Mouse (Mus musculus) yolk sac, embryonic 10.5 days (tissue): ENCODE results near the gene Rbm4.
"Not testable (repeated sequence)": the region's sequence is repeated elsewhere in the genome, so short reads cannot be mapped to it uniquely, and the experiment has no call there.

ENCODE experiments used
- DNase-seq: peaks from one replicate; pipeline ENCODE4 v3.0.0-alpha.2; 2017; ENCODE audit warnings: low spot score

The Rbm4 gene

DNA sequence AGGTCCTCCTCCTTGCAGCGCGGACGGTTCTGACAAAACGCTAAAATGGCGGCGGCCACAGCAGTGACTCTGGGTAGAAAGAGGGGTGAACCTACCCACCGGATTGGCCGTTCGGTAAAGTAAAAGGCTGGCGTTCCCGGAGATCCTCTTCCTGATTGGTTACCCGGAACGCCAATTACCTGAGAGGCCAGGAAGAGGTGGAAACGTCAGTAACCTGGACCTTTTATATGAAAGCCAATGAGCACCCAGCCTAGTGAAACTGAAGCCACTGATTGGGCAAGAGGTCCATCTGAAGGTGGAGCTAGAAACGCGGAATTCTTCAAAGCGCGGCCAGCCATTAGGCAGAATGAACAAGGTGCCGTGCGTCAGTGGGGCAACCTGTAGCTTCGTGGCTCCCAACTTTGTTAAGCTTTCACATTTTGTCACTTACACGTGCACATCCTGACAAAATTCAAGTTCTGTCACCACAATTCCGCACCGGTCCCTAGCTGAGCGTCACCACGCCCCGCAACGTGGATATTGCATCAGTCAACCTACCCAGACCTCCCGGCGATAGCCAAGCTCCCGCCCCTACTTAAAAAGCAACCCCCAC is at the start of gene Rbm4:
Gene Rbm4 (minus strand): TSS at position 71 of the 592 bp plus-strand sequence.
- peak; percentile 98 for DNase-seq

DNA sequence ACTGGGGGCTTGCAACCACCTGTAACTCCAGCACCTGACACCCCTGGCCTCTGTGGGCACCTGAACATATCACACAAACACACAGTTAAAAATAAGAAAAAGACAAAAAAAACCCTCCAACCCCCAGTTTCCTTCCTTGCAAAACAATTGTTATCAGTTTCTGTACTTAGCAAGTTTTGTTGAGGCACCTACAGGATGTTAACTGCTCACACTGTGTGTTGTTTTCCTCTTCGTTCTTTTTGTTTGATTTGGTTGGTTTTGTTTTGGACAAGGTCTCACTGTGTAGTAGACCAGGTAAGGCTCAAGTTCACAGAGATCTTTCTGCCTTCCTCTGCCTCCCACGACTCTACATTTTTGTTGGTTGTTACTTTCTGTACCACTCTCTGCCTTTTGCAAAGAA is 48.9 kb upstream of the Rbm4 start:
- no peak for DNase-seq

GRCm38 (mm10) chr19:4840848-4841247 is 47.1 kb upstream of the Rbm4 start:
- no peak for DNase-seq

GRCm38 (mm10) chr19:4839149-4839548 is 45.4 kb upstream of the Rbm4 start, which contains the start of the genes Ccs and Ccdc87:
Gene Ccs (minus strand): TSS chr19:4839332.
Gene Ccdc87 (plus strand): TSS chr19:4839366.
- DNase-seq: peak; percentile 94

GRCm38 (mm10) chr19:4838526-4839140 is 44.9 kb upstream of the Rbm4 start:
- DNase-seq: peak; percentile 27

GRCm38 (mm10) chr19:4837049-4837448 is 43.3 kb upstream of the Rbm4 start:
- DNase-seq: no peak

DNA sequence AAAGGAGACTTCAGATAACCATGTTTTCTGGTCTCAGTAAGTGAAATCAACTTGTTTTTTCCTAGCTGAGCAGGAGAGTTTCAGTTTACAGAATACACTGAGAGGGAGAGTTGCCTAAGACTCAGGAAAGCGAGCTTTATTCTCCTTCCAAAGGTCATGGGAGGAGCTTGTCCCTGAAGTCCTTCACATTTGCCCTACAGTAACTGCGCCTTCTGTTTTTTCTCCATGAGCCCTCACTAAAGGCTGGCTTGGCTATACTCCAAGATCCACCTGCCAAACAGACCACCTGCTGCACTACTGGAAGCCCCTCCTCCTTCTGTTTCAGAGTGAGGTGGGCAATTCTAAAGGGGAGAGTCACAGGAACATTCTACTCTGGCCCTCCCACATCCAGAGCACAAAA is 42.4 kb upstream of the Rbm4 start:
- DNase-seq: peak; percentile 61

DNA sequence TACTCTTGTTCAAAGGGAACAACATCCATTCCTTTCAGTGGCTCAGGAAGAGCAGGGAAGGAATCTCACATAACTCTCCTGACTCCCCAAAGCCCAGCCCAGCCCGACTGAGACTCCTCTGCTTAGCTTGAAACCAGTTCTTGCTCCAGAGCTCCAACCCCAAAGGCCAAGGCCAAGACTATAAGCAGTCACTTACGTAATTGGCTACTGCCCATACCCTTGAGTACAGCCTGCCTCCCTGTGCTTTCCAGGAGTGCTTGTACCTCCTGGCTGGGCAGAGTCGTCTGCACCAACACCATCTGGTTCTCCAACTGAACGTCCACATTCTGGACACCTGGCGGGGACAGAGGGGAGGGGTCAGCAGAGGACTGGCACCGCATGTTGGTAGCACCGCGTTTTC is 40.3 kb upstream of the Rbm4 start:
- DNase-seq: no peak

GRCm38 (mm10) chr19:4829156-4829555 is 35.5 kb upstream of the Rbm4 start:
- DNase-seq: no peak

DNA sequence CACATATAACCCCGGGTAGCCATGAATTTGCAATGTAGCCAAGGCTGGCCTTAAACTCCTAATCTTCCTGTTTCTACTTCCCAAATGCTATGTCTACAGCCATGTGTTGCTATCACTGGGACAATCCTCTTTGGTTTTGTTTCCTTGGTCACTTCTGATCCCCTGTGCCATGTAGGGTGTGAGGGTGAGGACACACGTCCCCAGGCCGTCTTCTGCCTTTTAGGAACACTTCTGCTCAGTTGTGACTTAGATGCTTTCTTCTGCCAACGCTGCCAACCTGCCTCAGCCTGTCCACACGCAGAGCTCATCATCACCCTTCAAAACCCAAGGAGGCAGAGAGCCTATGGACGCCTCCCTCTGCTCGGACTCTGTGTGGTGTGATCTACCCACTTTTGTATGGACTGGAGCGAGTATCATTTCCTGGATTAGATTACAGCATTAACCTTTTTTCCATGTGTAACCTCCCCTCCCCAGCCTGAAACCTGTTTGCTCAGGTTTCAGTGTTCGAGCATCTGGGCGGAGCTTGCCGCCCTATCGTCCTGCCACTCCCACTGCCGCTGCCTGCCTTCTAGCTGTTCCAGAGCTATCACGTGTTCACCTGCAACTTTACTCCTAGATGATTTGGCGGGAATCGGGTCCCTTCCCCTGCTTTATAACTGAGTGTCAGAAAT is 34.9 kb upstream of the Rbm4 start:
- DNase-seq: peak; percentile 56

GRCm38 (mm10) chr19:4820678-4821303 is 27.1 kb upstream of the Rbm4 start:
- peak; percentile 87 for DNase-seq

GRCm38 (mm10) chr19:4817182-4817835 is 23.6 kb upstream of the Rbm4 start:
- peak; percentile 85 for DNase-seq

- DNase-seq: no peak
These were observed 19.3 kb upstream of the Rbm4 start for GRCm38 (mm10) chr19:4813015-4813414.

GRCm38 (mm10) chr19:4812334-4812949 is 18.7 kb upstream of the Rbm4 start:
- not testable (repeated sequence) for DNase-seq

DNA sequence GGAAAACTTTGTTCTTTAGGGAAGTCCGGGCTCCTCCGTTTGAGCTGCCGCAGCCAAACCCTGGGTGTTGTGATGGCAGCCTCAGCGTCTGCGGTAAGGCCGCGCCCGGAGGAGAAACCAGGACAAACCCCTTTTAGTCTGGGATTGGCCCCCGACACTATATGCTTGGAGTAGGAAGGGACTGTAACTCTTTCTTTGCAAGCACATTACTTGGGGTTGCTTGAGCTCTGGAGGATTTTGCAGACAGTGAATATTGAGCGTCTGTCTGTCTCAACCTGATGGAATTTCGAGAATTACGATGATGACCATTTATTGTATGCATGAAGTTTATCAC is 18.2 kb upstream of the Rbm4 start:
- DNase-seq: no peak

DNA sequence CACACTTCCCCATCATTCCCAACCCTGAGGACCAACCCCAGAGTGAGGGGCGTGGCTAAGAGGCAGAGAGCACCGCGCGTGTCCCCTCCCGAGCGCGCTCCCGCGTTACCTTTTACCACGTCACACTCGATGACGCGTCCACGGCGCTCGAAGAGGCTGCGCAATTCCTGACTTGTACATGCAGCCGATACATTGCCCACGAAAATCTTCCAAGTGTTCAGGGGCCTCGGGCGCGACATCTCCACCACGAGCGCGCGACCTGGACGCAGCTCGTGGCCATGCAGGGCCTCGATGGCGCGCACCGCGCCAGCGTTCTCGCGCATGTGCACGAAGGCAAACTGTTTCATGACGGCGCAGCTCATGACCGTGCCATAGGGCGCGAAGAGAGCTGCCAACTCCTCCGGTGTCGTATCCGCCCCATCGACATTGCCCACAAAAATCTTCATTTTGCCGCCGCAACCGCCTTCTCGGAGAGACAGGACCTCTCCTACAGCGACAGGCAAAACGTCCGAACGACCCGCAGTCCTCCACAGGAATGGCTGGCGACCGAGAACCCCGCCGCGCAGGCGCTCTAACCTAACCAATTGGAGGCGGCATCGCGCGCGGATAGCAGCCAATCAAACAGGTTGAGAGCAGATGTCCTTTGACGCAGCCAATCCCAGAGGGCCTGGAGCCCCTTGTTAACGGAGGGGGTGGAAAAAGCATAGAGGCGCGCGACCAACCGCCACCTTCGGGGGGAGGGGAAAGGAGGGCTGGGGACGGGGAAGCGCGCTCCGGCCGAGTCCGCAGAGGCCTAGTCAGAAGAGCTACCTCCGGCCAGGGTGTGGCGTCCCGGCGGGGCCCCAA is 17.6 kb upstream of the Rbm4 start, which contains the start of the genes Gm21992 and Rbm14:
Gene Gm21992 (minus strand): TSS at position 550 of the 846 bp plus-strand sequence.
Gene Rbm14 (minus strand): TSS at position 572 of the 846 bp plus-strand sequence.
- peak; percentile 99 for DNase-seq

GRCm38 (mm10) chr19:4810746-4811062 is 17.0 kb upstream of the Rbm4 start:
- no peak for DNase-seq

DNA sequence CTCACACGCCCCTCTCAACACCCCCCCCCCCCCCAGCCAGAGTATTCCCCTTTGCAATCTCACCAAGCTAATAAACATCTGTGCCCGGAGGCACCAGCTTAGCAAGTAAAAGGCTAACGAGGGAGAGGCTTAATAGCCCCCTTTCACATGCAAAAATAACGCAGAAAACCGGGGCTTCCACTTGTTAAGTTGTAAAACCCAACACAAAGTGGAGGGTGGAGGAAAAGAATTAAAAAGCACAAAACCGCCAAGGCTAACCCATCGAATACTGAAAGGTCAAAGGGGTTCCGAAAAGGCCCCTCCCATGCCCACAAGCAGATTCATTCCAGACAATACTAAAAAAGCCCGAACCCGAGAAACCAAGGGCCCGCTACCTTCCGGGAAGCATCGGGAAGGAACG is 16.6 kb upstream of the Rbm4 start:
- no peak for DNase-seq

DNA sequence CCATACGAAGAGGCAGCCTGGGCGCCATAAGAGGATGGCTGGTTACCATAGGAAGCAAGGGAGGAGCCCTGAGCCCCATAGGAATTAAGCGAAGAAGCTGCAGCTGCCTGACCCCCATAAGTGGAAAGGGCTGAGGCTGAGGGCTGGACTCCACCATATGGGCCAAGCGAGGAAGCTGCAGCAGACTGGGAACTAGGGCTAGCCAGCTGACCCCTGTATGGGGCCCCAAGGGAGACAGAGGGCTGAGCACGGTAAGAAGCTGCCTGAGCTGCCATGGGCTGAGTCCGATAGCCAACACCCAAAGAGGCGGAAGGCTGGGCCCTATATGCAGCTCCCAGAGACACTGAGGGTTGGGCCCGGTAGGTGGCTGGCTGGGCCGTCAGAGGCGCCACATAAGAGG is 9.6 kb upstream of the Rbm4 start:
- no peak for DNase-seq

DNA sequence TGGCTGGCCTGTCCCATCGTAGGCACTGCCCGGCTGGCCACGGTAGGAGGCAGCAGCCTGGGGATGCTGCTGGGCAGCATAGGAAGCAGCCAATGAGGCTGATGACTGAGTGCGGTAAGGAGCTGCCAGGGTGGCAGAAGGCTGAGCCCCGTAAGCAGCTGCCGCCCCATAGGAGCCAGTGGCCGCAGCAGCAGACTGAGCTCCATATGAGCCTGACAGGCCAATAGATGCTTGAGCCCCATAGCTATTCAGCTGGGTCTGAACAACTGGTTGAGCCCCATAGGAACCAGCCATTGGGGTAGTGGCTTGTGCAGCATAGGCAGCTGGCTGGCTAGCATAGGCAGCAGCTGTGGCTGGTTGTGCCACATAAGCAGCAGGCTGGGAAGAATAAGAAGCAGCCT is 9.0 kb upstream of the Rbm4 start:
- DNase-seq: no peak

DNA sequence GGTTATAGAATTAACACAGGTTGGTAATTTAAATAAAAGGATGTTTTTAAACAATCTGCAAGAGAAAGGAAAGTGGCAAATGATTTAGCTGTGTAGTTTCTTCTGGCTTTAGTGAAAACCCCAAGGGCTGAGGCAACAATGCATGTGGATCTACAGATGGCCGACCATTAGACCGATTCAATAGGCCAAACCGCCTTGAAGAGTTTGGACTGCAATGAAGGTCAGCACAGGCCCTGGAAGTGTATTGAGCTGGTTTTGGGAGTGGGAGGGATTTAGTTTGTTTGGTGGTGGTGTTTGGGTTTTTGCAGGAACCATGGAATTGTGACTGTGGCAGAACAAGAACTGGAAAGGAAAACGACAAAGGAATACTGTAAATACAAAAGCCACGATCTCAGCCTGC is 5.4 kb upstream of the Rbm4 start:
- no peak for DNase-seq
